ENCODE assay signal across 11 mouse cellular contexts in the genomic region with DNA sequence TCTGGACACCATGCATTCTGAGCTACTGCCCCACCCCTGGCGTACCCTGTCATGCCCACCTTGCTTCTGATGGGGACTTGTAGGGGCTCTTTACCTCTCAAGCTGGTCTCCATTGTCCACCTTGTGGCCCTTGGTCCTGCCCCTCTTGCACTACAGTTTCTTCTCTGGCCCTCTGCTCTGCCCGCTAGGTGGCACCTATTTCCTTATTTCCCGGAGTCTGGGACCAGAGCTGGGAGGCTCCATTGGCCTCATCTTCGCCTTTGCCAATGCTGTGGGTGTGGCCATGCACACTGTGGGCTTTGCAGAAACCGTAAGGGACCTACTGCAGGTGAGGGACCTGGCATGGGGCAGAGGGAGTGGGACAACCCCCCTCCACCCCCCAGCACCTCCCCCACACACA. TPM values are rescaled to one million over a fixed set of nuclear protein-coding genes. Genes with fewer than 3 reads are reported as not detected.
A peak's percentile ranks its signal among the peaks of the same experiment; 100 is the strongest.
DNase-seq lines count a peak whose midpoint lies in the region; ATAC-seq and TF ChIP-seq lines count a peak whose summit lies in the region.
"Had no signal": no experiment of that assay in that cellular context is flagged by ENCODE, and none has a peak within 500 bp of the region (broad histone marks: within the 10 kb centered on the region; RNA-seq: fewer than 3 reads in every experiment).

No protein-coding gene starts in this region.

- H3K9ac ChIP-seq in intestine, embryonic 16.5 days (ENCODE audit: low read depth, low read length): no peak overlapping the region
- H3K9ac ChIP-seq in intestine, embryonic 15.5 days: no peak overlapping the region
- H3K9ac ChIP-seq in MEL (ENCODE audit: control insufficient read depth, low read depth, low read length, poor library complexity, severe bottlenecking): no peak overlapping the region
- no peak overlapping the region for H3K9ac ChIP-seq in lung, embryonic 16.5 days (ENCODE audit: low read length)
- no peak overlapping the region for H3K9ac ChIP-seq in neural tube, embryonic 15.5 days (replicated peaks)

- no peaks in the 10 kb centered on the region for H3K36me3 ChIP-seq in intestine, embryonic 16.5 days (ENCODE audit: control insufficient read depth, insufficient read depth, low read length)
- no peaks in the 10 kb centered on the region for H3K36me3 ChIP-seq in intestine, embryonic 15.5 days
- H3K36me3 ChIP-seq in MEL (ENCODE audit: control insufficient read depth in 1 of 2, insufficient read depth in 2 of 2, low read length in 2 of 2): no peaks in the 10 kb centered on the region
- H3K36me3 ChIP-seq in lung, embryonic 16.5 days (ENCODE audit: control insufficient read depth, insufficient read depth, low read length): no peaks in the 10 kb centered on the region
- H3K36me3 ChIP-seq in neural tube, embryonic 15.5 days: no peaks in the 10 kb centered on the region

- peak; percentile 64 for TF ChIP-seq RAD21 in MEL (IDR thresholded peaks at IDR 0.05; ENCODE audit: low read depth, low read length)

- H3K27ac ChIP-seq in intestine, embryonic 16.5 days (ENCODE audit: low read length): no peak overlapping the region
- no peak overlapping the region for H3K27ac ChIP-seq in intestine, embryonic 15.5 days
- H3K27ac ChIP-seq in MEL (ENCODE audit: control insufficient read depth, low read depth, low read length): no peak overlapping the region
- no peak overlapping the region for H3K27ac ChIP-seq in cortical plate, adult 2 months (ENCODE audit: insufficient read depth, low read length)
- H3K27ac ChIP-seq in lung, embryonic 16.5 days (ENCODE audit: low read length): no peak overlapping the region
- H3K27ac ChIP-seq in neural tube, embryonic 15.5 days (replicated peaks): no peak overlapping the region

- no peaks in the 10 kb centered on the region for H3K9me3 ChIP-seq in intestine, embryonic 16.5 days (ENCODE audit: control insufficient read depth, low read length)
- H3K9me3 ChIP-seq in intestine, embryonic 15.5 days: no peaks in the 10 kb centered on the region
- H3K9me3 ChIP-seq in MEL (replicated peaks; ENCODE audit: insufficient read depth, low read length): no peaks in the 10 kb centered on the region
- no peaks in the 10 kb centered on the region for H3K9me3 ChIP-seq in lung, embryonic 16.5 days (ENCODE audit: control insufficient read depth, low read length)
- no peaks in the 10 kb centered on the region for H3K9me3 ChIP-seq in neural tube, embryonic 15.5 days (replicated peaks)

- 45% methylated on average over 5 of the region's 5 CpGs for WGBS in intestine, embryonic 16.5 days
- WGBS in intestine, embryonic 15.5 days: 48% methylated on average over 5 of the region's 5 CpGs
- WGBS in lung, embryonic 16.5 days: 42% methylated on average over 5 of the region's 5 CpGs
- 59% methylated on average over 5 of the region's 5 CpGs for WGBS in neural tube, embryonic 15.5 days

- H3K79me2 ChIP-seq in MEL (ENCODE audit: control insufficient read depth, insufficient read depth, low read length, poor library complexity): no peaks in the 10 kb centered on the region

- TF ChIP-seq POLR2A in MEL (IDR thresholded peaks at IDR 0.05; ENCODE audit: control insufficient read depth in 1 of 2, insufficient read depth in 1 of 2, low read depth in 1 of 2, low read length in 2 of 2, poor library complexity in 1 of 2): no peak
- no peak for TF ChIP-seq POLR2A in cortical plate, adult 2 months (IDR thresholded peaks at IDR 0.05; ENCODE audit: extremely low read depth, insufficient read depth, low read length)

- H3K4me2 ChIP-seq in intestine, embryonic 16.5 days (ENCODE audit: low read depth, low read length): no peak overlapping the region
- H3K4me2 ChIP-seq in intestine, embryonic 15.5 days (replicated peaks): no peak overlapping the region
- H3K4me2 ChIP-seq in lung, embryonic 16.5 days (ENCODE audit: low read depth, low read length): no peak overlapping the region
- H3K4me2 ChIP-seq in neural tube, embryonic 15.5 days: no peak overlapping the region

- no peak for TF ChIP-seq EP300 in MEL (IDR thresholded peaks at IDR 0.05; ENCODE audit: low read depth in 1 of 2, low read length in 2 of 2)

- H3K4me3 ChIP-seq in intestine, embryonic 16.5 days (ENCODE audit: low read length): no peak overlapping the region
- H3K4me3 ChIP-seq in intestine, embryonic 15.5 days (replicated peaks): no peak overlapping the region
- no peak overlapping the region for H3K4me3 ChIP-seq in MEL (ENCODE audit: control insufficient read depth in 1 of 2, insufficient read depth in 1 of 2, low read depth in 2 of 2, low read length in 2 of 2)
- no peak overlapping the region for H3K4me3 ChIP-seq in cortical plate, adult 2 months (ENCODE audit: insufficient read depth, low read length)
- H3K4me3 ChIP-seq in lung, embryonic 16.5 days (ENCODE audit: low read length): no peak overlapping the region
- H3K4me3 ChIP-seq in neural tube, embryonic 15.5 days (replicated peaks): no peak overlapping the region

- peak; percentile 31 to 70 (median 62) for TF ChIP-seq CTCF in MEL (IDR thresholded peaks at IDR 0.05 in 2 of 3, conservative IDR thresholded peaks at IDR 0.05 in 1 of 3; ENCODE audit: control insufficient read depth in 1 of 3, insufficient read depth in 1 of 3, low read depth in 2 of 3, low read length in 3 of 3, poor library complexity in 1 of 3, severe bottlenecking in 1 of 3)
- peak; percentile 29 for TF ChIP-seq CTCF in cortical plate, adult 2 months (IDR thresholded peaks at IDR 0.05; ENCODE audit: extremely low read depth, insufficient read depth, low read length)

- no peaks in the 10 kb centered on the region for H3K4me1 ChIP-seq in intestine, embryonic 16.5 days (ENCODE audit: control insufficient read depth, insufficient read depth, low read length)
- no peaks in the 10 kb centered on the region for H3K4me1 ChIP-seq in intestine, embryonic 15.5 days (replicated peaks)
- no peaks in the 10 kb centered on the region for H3K4me1 ChIP-seq in MEL (ENCODE audit: control insufficient read depth in 1 of 2, insufficient read depth in 2 of 2, low read length in 2 of 2)
- H3K4me1 ChIP-seq in cortical plate, adult 2 months (ENCODE audit: control insufficient read depth, insufficient read depth, low read length): no peaks in the 10 kb centered on the region
- no peaks in the 10 kb centered on the region for H3K4me1 ChIP-seq in lung, embryonic 16.5 days (replicated peaks; ENCODE audit: control insufficient read depth, insufficient read depth, low read length)
- H3K4me1 ChIP-seq in neural tube, embryonic 15.5 days: no peaks in the 10 kb centered on the region

- peak; percentile 33 for DNase-seq in MEL (ENCODE audit: low read depth, low spot score)
- no peak for DNase-seq in spleen, postnatal 4 days (ENCODE audit: low spot score in 2 of 2)
- no peak for DNase-seq in frontal cortex, postnatal 25 days (ENCODE audit: low spot score in 2 of 2)
- DNase-seq: cerebellum, postnatal 25 days; heart, postnatal 36 days had no signal

- ATAC-seq in intestine, embryonic 16.5 days: peak; percentile 19; the same call in 1 of the 2 replicates
- ATAC-seq in intestine, embryonic 15.5 days: no peak
- peak; percentile 34; the same call in 1 of the 2 replicates for ATAC-seq in lung, embryonic 16.5 days (ENCODE audit: low read depth)
- no peak for ATAC-seq in neural tube, embryonic 15.5 days (ENCODE audit: low FRiP score)

- no peaks in the 10 kb centered on the region for H3K27me3 ChIP-seq in intestine, embryonic 16.5 days (replicated peaks; ENCODE audit: control insufficient read depth, insufficient read depth, low read length)
- H3K27me3 ChIP-seq in intestine, embryonic 15.5 days (replicated peaks): no peaks in the 10 kb centered on the region
- H3K27me3 ChIP-seq in MEL (ENCODE audit: control insufficient read depth in 1 of 2, insufficient read depth in 2 of 2, low read length in 2 of 2): peaks cover 0 to 4% of the 10 kb centered on the region in 2 experiments; a peak in 2 of 4 replicates
- no peaks in the 10 kb centered on the region for H3K27me3 ChIP-seq in lung, embryonic 16.5 days (ENCODE audit: control insufficient read depth, insufficient read depth, low read depth, low read length)
- no peaks in the 10 kb centered on the region for H3K27me3 ChIP-seq in neural tube, embryonic 15.5 days (replicated peaks)

TF ChIP-seq in MEL, 35 proteins besides CTCF, POLR2A, EP300 and RAD21:
- TF ChIP-seq NELFE (IDR thresholded peaks at IDR 0.05; ENCODE audit: low read depth, low read length) (no peak), ZC3H11A (IDR thresholded peaks at IDR 0.05; ENCODE audit: low read depth, low read length) (peak; percentile 34; the same call in 1 of the 2 replicates), GABPA (IDR thresholded peaks at IDR 0.05; ENCODE audit: low read depth, low read length) (no peak), SMC3 (IDR thresholded peaks at IDR 0.05; ENCODE audit: low read depth, low read length) (peak; percentile 75), MYC (IDR thresholded peaks at IDR 0.05; ENCODE audit: low read depth, low read length) (no peak)

RNA-seq across cellular contexts. Expression of a gene that starts 4.3 kb away (rescaled TPM):
- polyA plus RNA-seq in intestine, embryonic 16.5 days (2015; fragmentation: Nextera tagmentation; extraction: Ambion mirVana): 0.05 and 0.06 TPM in 2 replicates
- 0.06 and 0.10 TPM in 2 replicates for polyA plus RNA-seq in intestine, embryonic 15.5 days (2015; fragmentation: Nextera tagmentation; extraction: Ambion mirVana)
- total RNA-seq in MEL (2012; rRNA removed): not detected in 2 replicates
- not detected for polyA plus RNA-seq in MEL (2012; ENCODE audit: insufficient read depth in 1 of 2, insufficient read length in 2 of 2, low read depth in 1 of 2, low replicate concordance in 2 of 2, missing spikeins in 1 of 2)
- polyA plus RNA-seq in cortical plate, adult 2 months (2012; rRNA removed): 0.66 and 1.0 TPM in 2 replicates
- polyA plus RNA-seq in lung, embryonic 16.5 days (2015; fragmentation: Nextera tagmentation; extraction: Ambion mirVana): 0.08 and 0.13 TPM in 2 replicates
- 0.10 and 0.23 TPM in 2 replicates for polyA plus RNA-seq in neural tube, embryonic 15.5 days (2015; fragmentation: Nextera tagmentation; extraction: Ambion mirVana)
- polyA plus RNA-seq: limb, embryonic 11.5 days had no signal

RNA-seq across cellular contexts. Expression of a gene that starts 52.9 kb away (rescaled TPM):
- polyA plus RNA-seq in intestine, embryonic 16.5 days (2015; fragmentation: Nextera tagmentation; extraction: Ambion mirVana): 163 and 188 TPM in 2 replicates
- polyA plus RNA-seq in intestine, embryonic 15.5 days (2015; fragmentation: Nextera tagmentation; extraction: Ambion mirVana): 115 and 138 TPM in 2 replicates
- 66.9 and 90.6 TPM in 2 replicates for total RNA-seq in MEL (2012; rRNA removed)
- 10 to 100 TPM in 1 of 2 experiments, not detected in 1; 66.1 TPM for polyA plus RNA-seq in MEL (2012; ENCODE audit: insufficient read depth in 1 of 2, insufficient read length in 2 of 2, low read depth in 1 of 2, low replicate concordance in 2 of 2, missing spikeins in 1 of 2)
- polyA plus RNA-seq in cortical plate, adult 2 months (2012; rRNA removed): 90.6 and 97.8 TPM in 2 replicates
- 126 and 140 TPM in 2 replicates for polyA plus RNA-seq in lung, embryonic 16.5 days (2015; fragmentation: Nextera tagmentation; extraction: Ambion mirVana)
- 70.8 and 75.5 TPM in 2 replicates for polyA plus RNA-seq in neural tube, embryonic 15.5 days (2015; fragmentation: Nextera tagmentation; extraction: Ambion mirVana)

Comparison
In these comparisons a context has a peak if more than half of its experiments do, and no peak if none do; other contexts are left out.
1. ATAC-seq: peak in intestine, embryonic 16.5 days (single experiment) and lung, embryonic 16.5 days (single experiment); none in intestine, embryonic 15.5 days (single experiment) and neural tube, embryonic 15.5 days (single experiment).